Mouse (Mus musculus): ENCODE results near the gene Kdm1b. TPM values are rescaled to one million over a fixed set of nuclear protein-coding genes. Genes with fewer than 3 reads are reported as not detected.

Gene Kdm1b
- total and polyA plus RNA-seq, 3 experiments = 9.6 to 12.6 TPM; not detected in 1

DNA sequence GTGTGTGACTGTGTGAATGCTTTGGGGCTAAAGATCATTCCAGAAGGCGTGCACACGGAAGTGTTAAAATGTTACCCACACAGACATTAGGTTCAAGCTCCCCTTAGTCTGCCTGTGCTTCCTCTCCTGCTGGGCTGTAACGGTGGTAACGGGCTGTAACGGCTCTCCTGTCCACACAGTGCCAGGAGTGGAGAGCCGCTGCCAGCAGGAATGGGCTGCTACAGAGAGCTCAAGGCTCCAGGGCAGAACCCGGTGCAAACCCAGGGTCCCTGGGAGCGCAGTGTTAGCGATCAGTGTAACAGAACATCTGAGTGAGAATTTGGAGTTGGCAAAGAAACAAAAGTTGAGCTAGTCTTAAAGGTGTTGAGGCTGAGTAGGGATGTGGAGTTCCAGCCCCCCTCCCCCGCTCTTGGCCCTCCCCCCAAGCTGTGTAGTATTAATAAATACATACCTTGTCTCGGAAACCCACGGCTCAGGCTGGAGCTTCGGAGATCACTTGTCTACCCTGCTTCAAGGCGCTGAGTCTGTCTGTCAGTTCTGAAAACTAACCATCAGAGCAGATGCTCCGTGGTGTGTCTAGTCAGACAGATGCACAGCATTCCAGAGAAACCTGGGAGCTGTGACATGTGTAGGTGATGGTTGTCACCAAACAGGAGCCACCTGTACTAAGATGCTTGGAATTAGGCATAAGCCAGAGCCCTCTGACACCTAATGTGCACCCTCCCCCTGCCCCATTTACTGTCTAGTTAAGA lies 27.2 kb downstream of the Kdm1b start:
- no peaks in the 10 kb centered on the region for H3K27me3 ChIP-seq (ENCODE audit: control insufficient read depth in 1 of 2, insufficient read depth in 2 of 2, low read length in 2 of 2)
- H3K9me3 ChIP-seq (replicated peaks; ENCODE audit: insufficient read depth, low read length) = no peaks in the 10 kb centered on the region
- no peak overlapping the region for H3K4me3 ChIP-seq (ENCODE audit: control insufficient read depth in 1 of 2, insufficient read depth in 1 of 2, low read depth in 2 of 2, low read length in 2 of 2)
- no peaks in the 10 kb centered on the region for H3K79me2 ChIP-seq (ENCODE audit: control insufficient read depth, insufficient read depth, low read length, poor library complexity)
- H3K9ac ChIP-seq (ENCODE audit: control insufficient read depth, low read depth, low read length, poor library complexity, severe bottlenecking) = no peak overlapping the region
- TF ChIP-seq MAZ (IDR thresholded peaks at IDR 0.05; ENCODE audit: low read depth, low read length) = no peak
- no peak for TF ChIP-seq USF2 (IDR thresholded peaks at IDR 0.05; ENCODE audit: borderline replicate concordance in 1 of 2, insufficient read depth in 1 of 2, low read depth in 1 of 2, low read length in 2 of 2)
- no peak for TF ChIP-seq ZMIZ1 (IDR thresholded peaks at IDR 0.05; ENCODE audit: low read depth, low read length)
- TF ChIP-seq RAD21 (IDR thresholded peaks at IDR 0.05; ENCODE audit: low read depth, low read length) = no peak
- TF ChIP-seq MEF2A (IDR thresholded peaks at IDR 0.05; ENCODE audit: extremely low read depth, insufficient replicate concordance, low read depth, low read length, poor library complexity, severe bottlenecking) = no peak
- no peak for TF ChIP-seq ETS1 (IDR thresholded peaks at IDR 0.05; ENCODE audit: low read depth, low read length)
- TF ChIP-seq TAL1 (IDR thresholded peaks at IDR 0.05; ENCODE audit: low read length) = no peak
- TF ChIP-seq HCFC1 (IDR thresholded peaks at IDR 0.05; ENCODE audit: low read depth, low read length) = no peak
- TF ChIP-seq ZNF384 (IDR thresholded peaks at IDR 0.05; ENCODE audit: low read depth, low read length) = no peak
- TF ChIP-seq NRF1 (IDR thresholded peaks at IDR 0.05; ENCODE audit: insufficient read depth, low read depth, low read length, poor library complexity, severe bottlenecking) = no peak
- TF ChIP-seq TBP (IDR thresholded peaks at IDR 0.05; ENCODE audit: low read depth, low read length) = no peak
- no peak for TF ChIP-seq KAT2A (conservative IDR thresholded peaks at IDR 0.05; ENCODE audit: low read depth, low read length)
- TF ChIP-seq ZC3H11A (IDR thresholded peaks at IDR 0.05; ENCODE audit: low read depth, low read length) = no peak
- no peak overlapping the region for H3K27ac ChIP-seq (ENCODE audit: control insufficient read depth, low read depth, low read length)
- H3K4me1 ChIP-seq (ENCODE audit: control insufficient read depth in 1 of 2, insufficient read depth in 2 of 2, low read length in 2 of 2) = no peaks in the 10 kb centered on the region
- DNase-seq (ENCODE audit: low read depth, low spot score) = no peak
- H3K36me3 ChIP-seq (ENCODE audit: control insufficient read depth in 1 of 2, insufficient read depth in 2 of 2, low read length in 2 of 2) = no peaks in the 10 kb centered on the region

DNA sequence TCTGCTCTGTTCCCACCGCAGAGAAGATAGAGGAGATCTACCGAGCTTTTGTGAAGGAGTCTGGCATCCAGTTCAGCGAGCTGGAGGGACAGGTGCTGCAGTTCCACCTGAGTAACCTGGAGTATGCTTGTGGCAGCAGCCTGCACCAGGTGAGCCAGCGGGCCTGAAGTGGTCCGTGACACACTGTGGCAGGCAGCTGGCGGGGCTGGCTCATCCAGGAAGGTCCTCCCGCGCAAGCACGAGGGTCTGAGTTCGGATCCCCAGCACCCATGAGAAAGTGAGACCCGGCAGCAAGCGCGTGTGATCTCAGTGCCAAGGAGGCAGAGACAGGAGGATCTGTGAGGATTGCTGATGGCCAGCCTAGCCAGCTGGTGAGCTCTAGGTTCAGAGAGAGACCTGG lies 28.6 kb downstream of the Kdm1b start:
- no peaks in the 10 kb centered on the region for H3K4me1 ChIP-seq (ENCODE audit: control insufficient read depth in 1 of 2, insufficient read depth in 2 of 2, low read length in 2 of 2)
- H3K9me3 ChIP-seq (replicated peaks; ENCODE audit: insufficient read depth, low read length) = no peaks in the 10 kb centered on the region
- no peak overlapping the region for H3K9ac ChIP-seq (ENCODE audit: control insufficient read depth, low read depth, low read length, poor library complexity, severe bottlenecking)
- H3K4me3 ChIP-seq (ENCODE audit: control insufficient read depth in 1 of 2, insufficient read depth in 1 of 2, low read depth in 2 of 2, low read length in 2 of 2) = no peak overlapping the region
- no peak for DNase-seq (ENCODE audit: low read depth, low spot score)
- TF ChIP-seq USF1 (IDR thresholded peaks at IDR 0.05; ENCODE audit: low read depth, low read length) (no peak), CTCF (IDR thresholded peaks at IDR 0.05 in 2 of 3, conservative IDR thresholded peaks at IDR 0.05 in 1 of 3; ENCODE audit: control insufficient read depth in 1 of 3, insufficient read depth in 1 of 3, low read depth in 2 of 3, low read length in 3 of 3, poor library complexity in 1 of 3, severe bottlenecking in 1 of 3) (no peak), POLR2A (IDR thresholded peaks at IDR 0.05; ENCODE audit: control insufficient read depth in 1 of 2, insufficient read depth in 1 of 2, low read depth in 1 of 2, low read length in 2 of 2, poor library complexity in 1 of 2) (no peak), ZMIZ1 (IDR thresholded peaks at IDR 0.05; ENCODE audit: low read depth, low read length) (no peak), EP300 (IDR thresholded peaks at IDR 0.05; ENCODE audit: low read depth in 1 of 2, low read length in 2 of 2) (no peak), KAT2A (conservative IDR thresholded peaks at IDR 0.05; ENCODE audit: low read depth, low read length) (no peak), ZNF384 (IDR thresholded peaks at IDR 0.05; ENCODE audit: low read depth, low read length) (no peak)
- no peaks in the 10 kb centered on the region for H3K36me3 ChIP-seq (ENCODE audit: control insufficient read depth in 1 of 2, insufficient read depth in 2 of 2, low read length in 2 of 2)
- no peak overlapping the region for H3K27ac ChIP-seq (ENCODE audit: control insufficient read depth, low read depth, low read length)
- H3K79me2 ChIP-seq (ENCODE audit: control insufficient read depth, insufficient read depth, low read length, poor library complexity) = no peaks in the 10 kb centered on the region
- H3K27me3 ChIP-seq (ENCODE audit: control insufficient read depth in 1 of 2, insufficient read depth in 2 of 2, low read length in 2 of 2) = no peaks in the 10 kb centered on the region
